Mouse (Mus musculus) gastrocnemius, postnatal 25 days (tissue): ENCODE measurements around the gene Tmem200c. TPM values are rescaled to one million over a fixed set of nuclear protein-coding genes. Genes with fewer than 3 reads are reported as not detected.

ENCODE experiments used
- total RNA-seq, 2 experiments: library from RNA; stranded (reverse); gene quantifications; 1 replicate in 1 of 2; 2 replicates in 1 of 2; pipeline ENCODE4 v1.2.3; 2021

The Tmem200c gene
- total RNA-seq, 2 experiments from 2014 or later = 0.19 to 0.28 TPM

Other genes starting within 250 kb of the Tmem200c start
- gene Epb41l3, start 249.1 kb downstream of the Tmem200c start, total RNA-seq = 1 to 10 TPM; 1.7 to 3.5 TPM